Mouse (Mus musculus) E14TG2a.4 (cell line): ENCODE results near the gene Fam13a.

ENCODE experiments used
- CTCF ChIP-seq: conservative IDR thresholded peaks from 2 replicates; pipeline ENCODE4 v1.5.1; 2014; ENCODE audit warnings: low read length
- NANOG ChIP-seq: IDR thresholded peaks from 2 replicates; pipeline ENCODE4 v1.6.1; 2014; ENCODE audit warnings: borderline replicate concordance, low read length, mixed read lengths
- POU5F1 ChIP-seq: IDR thresholded peaks from 2 replicates; pipeline ENCODE4 v1.6.1; 2014; ENCODE audit warnings: low read length, borderline replicate concordance

GRCm38 (mm10) chr6:58988706-58989105, 35.6 kb downstream of the Fam13a start:
- TF ChIP-seq CTCF: no peak
- no peak for TF ChIP-seq POU5F1
- TF ChIP-seq NANOG: no peak
